Mouse (Mus musculus) G1E-ER4 (cell line): ENCODE data around the gene Clstn2. TPM values are rescaled to one million over a fixed set of nuclear protein-coding genes. Genes with fewer than 3 reads are reported as not detected.

Source experiments
- GATA1 ChIP-seq: IDR thresholded peaks from one replicate; pipeline ENCODE4 v1.8.0; 2012; ENCODE audit warnings: low read length, inconsistent platforms
- polyA plus RNA-seq: library from polyadenylated mRNA; stranded (reverse); fragments of >175 nt; gene quantifications from 2 replicates; pipeline ENCODE4 v1.2.3, GENCODE M21; 2012

Gene Clstn2
- polyA plus RNA-seq, 1 experiment: not detected

GRCm38 (mm10) chr9:97755599-97756270 lies 277.2 kb downstream of the Clstn2 start:
- no peak for TF ChIP-seq GATA1

GRCm38 (mm10) chr9:97753715-97754114 lies 279.3 kb downstream of the Clstn2 start:
- TF ChIP-seq GATA1: no peak

GRCm38 (mm10) chr9:97746574-97746973 lies 286.4 kb downstream of the Clstn2 start:
- no peak for TF ChIP-seq GATA1

- no peak for TF ChIP-seq GATA1
Measured at GRCm38 (mm10) chr9:97727715-97728486, 305.1 kb downstream of the Clstn2 start.

- no peak for TF ChIP-seq GATA1
Measured at GRCm38 (mm10) chr9:97717728-97718127, 315.3 kb downstream of the Clstn2 start.

GRCm38 (mm10) chr9:97717005-97717404 lies 316.0 kb downstream of the Clstn2 start:
- no peak for TF ChIP-seq GATA1

GRCm38 (mm10) chr9:97712888-97713287 lies 320.1 kb downstream of the Clstn2 start:
- no peak for TF ChIP-seq GATA1

GRCm38 (mm10) chr9:97703901-97704503 lies 329.0 kb downstream of the Clstn2 start:
- no peak for TF ChIP-seq GATA1

- TF ChIP-seq GATA1: no peak
Measured at GRCm38 (mm10) chr9:97702989-97703388, 330.0 kb downstream of the Clstn2 start.

- TF ChIP-seq GATA1: no peak
Measured at GRCm38 (mm10) chr9:97699983-97700382, 333.0 kb downstream of the Clstn2 start.

GRCm38 (mm10) chr9:97699020-97699419 lies 334.0 kb downstream of the Clstn2 start:
- TF ChIP-seq GATA1: no peak

- TF ChIP-seq GATA1: no peak
Measured at GRCm38 (mm10) chr9:97698071-97698470, 334.9 kb downstream of the Clstn2 start.

GRCm38 (mm10) chr9:97696655-97697235 lies 336.2 kb downstream of the Clstn2 start:
- TF ChIP-seq GATA1: no peak

- no peak for TF ChIP-seq GATA1
Measured at GRCm38 (mm10) chr9:97695278-97695677, 337.7 kb downstream of the Clstn2 start.

GRCm38 (mm10) chr9:97686826-97687425 lies 346.1 kb downstream of the Clstn2 start:
- no peak for TF ChIP-seq GATA1

GRCm38 (mm10) chr9:97685664-97686063 lies 347.3 kb downstream of the Clstn2 start:
- no peak for TF ChIP-seq GATA1
